Mouse (Mus musculus): ENCODE measurements around the gene Scgb2b20.
"Not testable (repeated sequence)": the region's sequence is repeated elsewhere in the genome, so short reads cannot be mapped to it uniquely, and the experiment has no call there.

Gene Scgb2b20

GRCm38 (mm10) chr7:33366222-33366621, at the start of gene Scgb2b20:
Gene Scgb2b20, minus strand, starts transcription at chr7:33366322.
- DNase-seq (ENCODE audit: low spot score): not testable (repeated sequence)

- not testable (repeated sequence) for DNase-seq (ENCODE audit: low spot score)
Observed at GRCm38 (mm10) chr7:33409681-33410080, 43.6 kb upstream of the Scgb2b20 start.

DNA sequence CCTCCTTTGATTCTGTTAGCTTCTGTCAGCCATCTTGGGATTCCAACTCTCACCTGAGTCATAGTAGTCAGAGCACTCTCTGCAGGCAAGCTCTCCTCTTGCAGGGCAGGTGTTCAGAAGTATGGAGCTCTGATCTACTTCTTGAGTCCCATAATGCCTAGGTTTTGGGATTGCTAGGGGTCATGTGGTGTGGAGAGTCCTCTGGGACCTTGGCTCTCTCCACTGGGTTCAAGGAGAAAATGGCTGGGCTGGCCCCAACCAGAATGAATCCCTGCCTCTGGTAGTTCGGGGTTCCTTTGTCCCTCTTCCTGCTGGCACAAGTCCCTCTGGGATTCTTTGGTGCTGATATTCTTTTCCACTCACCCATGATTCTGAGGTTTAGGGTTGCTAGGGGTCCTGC, 35.5 kb upstream of the Scgb2b20 start:
- DNase-seq (ENCODE audit: low spot score): no peak

DNA sequence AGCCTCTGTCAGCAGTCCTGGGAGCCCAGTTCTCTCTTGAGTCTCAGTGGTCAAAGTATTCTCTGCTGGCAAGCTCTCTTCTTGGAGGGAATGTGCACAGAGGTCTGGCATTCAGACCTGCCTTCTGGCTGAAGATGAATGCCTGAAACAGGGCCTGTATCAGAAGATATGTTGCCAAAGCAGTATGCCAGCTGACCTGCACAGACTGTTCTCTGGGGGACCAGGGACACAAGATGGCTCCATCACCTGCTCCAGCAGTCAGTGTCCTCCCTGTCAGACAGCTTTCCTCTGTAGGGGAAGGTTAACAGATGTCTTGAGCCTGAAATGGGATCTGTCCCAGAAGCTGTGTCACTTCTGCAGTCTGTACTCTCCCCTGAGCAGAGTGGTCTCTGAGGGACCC, 33.6 kb upstream of the Scgb2b20 start:
- DNase-seq (ENCODE audit: low spot score): not testable (repeated sequence)

DNA sequence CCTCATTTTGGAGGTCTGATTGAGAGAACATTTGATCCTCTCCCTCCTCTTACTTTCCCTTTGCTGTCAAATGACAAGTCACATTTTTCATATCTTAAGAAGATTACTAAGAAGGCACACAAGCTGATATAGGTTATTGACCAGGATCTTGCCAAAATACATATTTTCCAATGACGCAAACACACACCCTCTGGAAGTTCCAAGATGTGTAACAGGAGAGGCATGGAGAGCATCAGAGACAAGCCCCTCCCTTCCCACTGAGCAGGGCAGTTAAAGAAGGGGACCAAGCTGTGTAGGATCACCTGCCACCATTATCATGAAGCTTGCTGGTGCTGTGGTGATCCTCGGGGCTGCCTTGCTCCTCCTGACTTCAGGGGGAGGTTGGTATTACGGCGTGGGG, 6.8 kb upstream of the Scgb2b20 start, which contains the start of gene Scgb1b20:
Scgb1b20 (plus strand) TSS at position 301 of the 400 bp plus-strand sequence.
- DNase-seq (ENCODE audit: low spot score): not testable (repeated sequence)

All from T-cell, adult 2 months (primary cell).